Mouse (Mus musculus) ES-E14 (cell line): Measurements from ENCODE around the gene Msi2.

Source experiments
- CHD2 ChIP-seq: IDR thresholded peaks from 2 replicates; pipeline ENCODE4 v1.6.1; 2014; ENCODE audit warnings: mild to moderate bottlenecking, low read depth, low read length, inconsistent platforms
- HCFC1 ChIP-seq: IDR thresholded peaks from 2 replicates; pipeline ENCODE4 v1.6.1; 2012; ENCODE audit warnings: low read length, inconsistent platforms, borderline replicate concordance; ENCODE audit not compliant: insufficient read depth
- ZC3H11A ChIP-seq: IDR thresholded peaks from 2 replicates; pipeline ENCODE4 v1.6.1; 2012; ENCODE audit warnings: low read depth, mild to moderate bottlenecking, inconsistent platforms, low read length, borderline replicate concordance
- ZNF384 ChIP-seq: IDR thresholded peaks from 2 replicates; pipeline ENCODE4 v1.6.1; 2012; ENCODE audit warnings: low read depth, low read length, inconsistent platforms

DNA sequence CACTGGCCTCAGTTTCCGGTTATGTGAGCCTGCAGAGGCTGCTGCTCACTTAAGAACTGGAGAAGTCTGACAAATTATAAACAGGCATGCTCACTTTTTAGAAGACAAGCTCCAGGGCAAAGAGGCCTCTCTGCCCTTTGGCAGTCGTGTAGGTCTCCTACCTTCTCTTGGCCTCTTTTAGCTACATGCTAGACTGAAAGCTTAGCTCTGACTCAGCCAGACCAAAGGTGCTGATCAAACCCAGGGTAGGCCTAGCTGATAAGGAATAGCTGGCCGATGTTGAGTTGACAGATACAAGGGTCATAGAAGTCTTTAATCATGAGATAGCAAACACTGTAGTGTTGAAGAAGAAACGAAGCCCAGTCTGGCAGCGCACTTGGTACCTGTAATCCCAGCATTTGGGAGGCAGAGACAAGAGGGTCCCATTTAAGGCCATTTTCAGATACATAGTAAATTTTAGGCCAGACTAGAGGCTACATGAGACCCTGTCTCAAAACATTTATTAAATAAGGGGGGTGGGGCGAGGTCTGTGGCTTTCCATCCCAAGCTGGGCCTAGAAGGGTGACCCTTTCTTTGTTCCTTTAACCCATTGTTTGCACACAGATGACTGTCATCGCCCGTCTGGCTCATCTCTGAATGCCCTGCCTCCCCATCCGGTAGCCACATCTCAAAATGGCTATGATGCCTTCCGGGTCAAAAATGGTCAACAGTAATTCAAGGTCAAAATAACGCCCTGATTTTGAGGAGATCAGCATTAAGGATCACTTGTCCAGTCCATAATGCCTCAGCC, 164.6 kb downstream of the Msi2 start:
- no peak for TF ChIP-seq ZC3H11A
- TF ChIP-seq CHD2: no peak
- TF ChIP-seq ZNF384: no peak
- TF ChIP-seq HCFC1: no peak
